Mouse (Mus musculus) spleen, adult 12 weeks (tissue): ENCODE results near the gene Tead2.
A peak's percentile ranks its signal among the peaks of the same experiment; 100 is the strongest.

Experiments used
- DNase-seq: peaks from one replicate; pipeline ENCODE4 v3.0.0; 2022; ENCODE audit warnings: low spot score

Gene Tead2

DNA sequence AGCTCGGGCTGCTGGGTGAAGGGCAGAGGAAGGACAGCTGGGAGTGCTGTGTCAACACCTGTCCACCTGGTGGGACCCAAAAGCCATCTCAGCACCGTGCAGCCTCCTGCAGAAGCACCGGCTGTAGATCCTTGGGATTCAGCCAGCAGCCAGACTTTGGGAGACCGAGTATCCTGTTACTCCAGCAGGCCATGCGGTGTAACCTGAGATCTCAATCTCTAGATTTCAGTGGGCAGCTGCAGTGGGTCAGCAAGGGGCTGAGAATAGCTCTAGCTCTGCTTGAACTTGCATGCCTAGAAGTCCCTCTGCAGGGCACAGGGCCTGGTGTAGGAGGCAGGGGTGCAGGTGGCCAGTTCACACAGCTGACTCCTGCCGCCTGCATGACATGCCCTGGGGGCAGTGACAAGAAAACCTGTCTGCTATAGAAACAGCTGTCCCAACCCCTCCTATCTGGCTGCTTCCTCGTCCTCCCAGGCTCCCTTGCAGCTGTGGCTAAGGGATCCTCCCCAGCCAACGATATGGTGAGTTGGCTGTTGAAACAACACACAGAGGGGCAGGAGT is 23.7 kb upstream of the Tead2 start:
- DNase-seq: no peak

DNA sequence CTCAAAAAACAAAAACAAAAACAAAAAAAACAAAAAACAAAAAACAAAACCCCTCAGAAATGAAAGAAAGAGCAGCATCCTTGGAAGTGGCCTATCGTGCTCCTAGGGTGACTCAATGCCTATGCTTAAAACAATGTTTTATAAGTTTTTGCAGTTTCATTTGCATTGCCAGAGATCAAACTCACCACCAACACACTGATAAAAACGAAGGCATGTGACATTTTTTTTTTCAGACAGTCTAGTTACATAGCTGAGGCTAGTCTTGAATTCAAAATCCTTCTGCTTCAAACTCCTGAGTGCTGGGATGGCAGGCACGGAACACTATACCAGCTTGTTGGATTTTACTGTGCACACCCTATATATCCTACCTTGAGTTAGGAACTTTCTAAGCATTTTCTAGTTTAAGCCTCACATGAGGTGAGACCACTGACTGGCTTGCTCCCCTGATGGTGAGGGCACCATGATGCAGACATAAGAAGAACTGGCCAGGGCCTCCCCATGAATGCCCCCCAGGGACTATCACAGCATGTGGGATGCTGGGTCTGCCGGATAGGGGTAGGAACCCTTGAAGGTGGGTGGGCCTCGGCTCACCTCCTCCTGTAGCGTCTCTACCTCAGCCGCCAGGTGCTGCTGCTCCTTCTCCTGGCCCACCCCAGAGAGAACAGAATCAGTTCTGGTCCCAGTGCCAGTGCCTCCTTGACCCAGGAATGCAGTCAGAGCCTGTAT is 22.8 kb upstream of the Tead2 start:
- DNase-seq: no peak

DNA sequence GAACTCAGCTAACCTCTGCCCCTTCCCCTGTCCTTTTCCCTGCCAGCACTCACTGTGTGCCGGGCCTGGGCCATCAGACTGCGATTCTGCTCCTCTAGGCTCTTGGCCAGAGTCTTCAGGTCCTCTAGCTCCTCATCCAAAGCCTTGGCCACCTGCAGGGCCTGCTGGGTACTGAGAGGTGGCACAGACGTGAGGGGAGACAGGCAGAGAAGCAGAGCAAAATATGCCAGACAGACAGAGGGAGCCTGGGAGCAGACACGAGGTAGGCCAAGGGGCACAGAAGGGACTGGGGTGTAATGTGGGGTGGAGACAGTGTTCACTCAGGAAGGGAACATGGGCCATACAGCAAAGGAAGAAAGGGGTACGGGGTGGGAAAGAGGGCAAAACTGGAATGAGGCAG is 22.1 kb upstream of the Tead2 start:
- no peak for DNase-seq

DNA sequence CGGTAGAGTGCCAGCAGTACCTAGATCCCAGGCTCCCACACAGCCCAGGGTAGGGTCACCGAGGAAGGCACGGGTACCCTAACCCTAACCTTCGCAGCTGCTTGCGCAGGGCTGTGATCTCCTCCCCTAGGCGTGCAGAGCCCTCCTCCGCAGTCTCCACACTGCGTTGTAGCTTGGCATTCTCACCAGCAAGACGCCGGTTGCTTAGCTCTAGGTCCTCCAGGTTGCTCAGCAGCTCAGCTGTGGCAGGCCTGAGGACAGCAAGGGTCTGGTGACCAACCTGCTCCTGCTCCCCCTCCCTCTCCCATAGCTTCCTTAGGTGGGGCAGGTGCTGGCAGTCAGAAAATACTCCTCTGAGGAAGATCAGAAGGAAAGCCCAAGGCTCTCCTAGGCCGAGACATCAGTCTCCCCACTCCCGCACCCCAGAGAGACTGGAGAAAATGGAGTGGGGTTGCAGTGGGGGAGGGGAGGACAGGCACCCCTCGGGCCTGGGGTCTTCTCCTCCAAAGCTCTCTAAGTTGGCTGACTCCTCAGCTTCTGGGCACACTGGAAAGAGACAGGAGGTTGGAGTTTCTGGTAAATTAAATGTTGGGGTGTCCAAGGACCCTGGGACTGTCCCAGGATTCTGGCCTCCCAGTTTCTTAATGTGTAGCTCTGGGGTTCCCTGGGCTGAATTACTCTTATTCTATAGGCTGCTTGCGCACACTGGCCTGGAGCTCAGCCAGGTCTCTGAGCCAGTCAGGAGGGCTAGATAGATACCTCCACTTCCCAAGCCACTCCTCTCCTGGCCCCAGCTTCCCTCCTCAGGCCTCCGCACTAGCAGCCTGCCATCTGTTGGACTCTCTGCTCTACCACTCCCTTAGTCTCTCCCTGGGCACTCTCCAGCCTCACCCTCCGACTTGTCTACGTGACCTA is 21.4 kb upstream of the Tead2 start:
- DNase-seq: no peak

DNA sequence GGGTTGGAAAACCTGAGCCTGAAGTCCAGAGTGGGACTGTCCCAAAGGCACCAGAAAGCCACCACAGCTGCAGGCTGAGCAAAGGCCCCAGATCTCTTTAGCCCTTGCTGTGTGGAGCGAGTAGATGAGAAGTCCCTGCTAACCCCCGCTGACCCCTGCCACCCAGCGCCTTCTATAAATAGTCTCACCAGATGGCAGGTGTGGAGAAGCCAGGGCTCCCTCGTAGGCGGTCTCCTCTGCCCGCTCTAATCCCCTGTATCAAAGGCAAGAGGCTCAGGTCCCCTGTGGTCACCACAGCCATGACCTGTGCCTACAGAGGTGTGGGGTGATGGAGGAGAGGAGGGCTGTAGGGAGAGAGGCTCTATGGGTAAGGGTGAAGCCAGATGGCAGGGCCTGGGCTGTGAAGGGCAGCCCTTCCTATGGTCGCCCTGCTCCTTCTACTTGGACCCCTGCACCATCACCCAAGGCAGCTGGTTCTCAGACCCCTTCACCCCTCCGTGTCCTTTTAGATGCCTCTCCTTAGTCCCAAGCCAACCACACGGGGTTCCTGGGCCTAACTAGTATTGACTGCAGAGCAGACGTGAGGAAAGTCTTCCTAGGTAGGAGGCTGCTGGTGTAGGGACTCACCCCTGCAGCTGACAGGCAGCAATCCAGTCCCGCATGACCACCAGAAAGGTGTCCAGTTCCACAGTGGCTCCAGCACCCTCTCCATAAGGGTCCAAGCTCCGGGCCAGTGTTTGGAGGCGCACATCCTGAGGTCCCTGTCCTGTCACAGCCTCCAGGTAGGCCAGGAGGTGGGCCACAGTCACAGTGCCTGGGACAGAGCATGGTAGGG is 20.0 kb upstream of the Tead2 start:
- DNase-seq: no peak

DNA sequence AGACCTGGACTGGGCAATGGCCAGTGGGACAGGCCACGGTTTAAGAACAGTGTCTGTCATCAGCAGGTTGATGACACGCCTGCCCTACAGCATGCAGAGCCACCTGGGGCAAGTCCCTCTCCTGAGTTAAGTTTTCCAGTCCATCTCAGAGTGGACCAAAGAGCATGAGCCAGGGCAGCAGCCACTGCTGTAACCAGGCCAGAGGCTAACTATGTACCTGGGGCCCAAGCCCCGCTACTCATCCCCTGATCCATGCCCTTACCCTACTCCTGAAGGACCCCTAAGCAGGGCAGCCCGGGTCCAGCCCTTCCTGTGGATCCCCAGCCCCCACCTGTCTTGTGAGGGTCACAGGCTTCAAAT is 19.4 kb upstream of the Tead2 start:
- no peak for DNase-seq

DNA sequence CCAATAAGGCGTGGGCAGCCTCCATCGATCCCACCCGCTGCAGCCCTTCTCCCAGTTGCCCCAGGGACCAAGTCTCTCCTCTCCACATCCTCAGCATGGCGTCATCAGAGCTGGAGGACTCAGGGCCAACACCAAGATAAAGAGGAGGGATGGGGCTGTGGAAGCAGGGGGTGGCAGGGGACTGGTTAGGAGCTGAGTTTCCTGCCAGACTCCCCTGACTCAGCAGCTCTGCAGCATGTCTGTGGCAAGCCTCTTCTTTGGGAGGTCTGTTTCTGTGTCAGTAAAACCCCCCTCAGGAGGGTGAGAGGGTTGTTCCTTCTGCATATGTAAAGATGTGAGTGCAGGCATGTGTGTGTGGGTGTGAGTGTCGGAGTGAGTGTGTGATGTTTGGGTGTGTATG is 18.6 kb upstream of the Tead2 start:
- DNase-seq: no peak

DNA sequence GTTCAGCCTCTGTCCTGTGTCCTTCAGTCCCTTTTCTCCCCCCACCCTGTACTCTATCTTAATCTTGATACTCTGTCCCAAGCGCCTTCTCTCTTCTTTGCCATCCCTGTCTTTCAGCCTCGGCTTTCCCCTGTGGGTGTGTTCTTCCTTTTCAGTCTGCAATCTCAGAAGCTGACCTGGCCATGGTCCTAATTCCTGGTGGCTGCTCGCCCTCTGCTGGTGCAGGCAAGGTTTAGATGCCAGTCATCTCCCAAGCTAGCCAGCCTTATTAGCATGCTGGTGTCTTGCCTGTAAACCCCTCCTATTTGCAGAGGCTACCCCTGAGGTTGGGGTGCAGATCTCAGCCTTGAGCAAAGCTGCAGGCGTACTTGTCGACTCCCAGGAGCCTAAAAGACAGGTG is 17.1 kb upstream of the Tead2 start:
- DNase-seq: no peak

DNA sequence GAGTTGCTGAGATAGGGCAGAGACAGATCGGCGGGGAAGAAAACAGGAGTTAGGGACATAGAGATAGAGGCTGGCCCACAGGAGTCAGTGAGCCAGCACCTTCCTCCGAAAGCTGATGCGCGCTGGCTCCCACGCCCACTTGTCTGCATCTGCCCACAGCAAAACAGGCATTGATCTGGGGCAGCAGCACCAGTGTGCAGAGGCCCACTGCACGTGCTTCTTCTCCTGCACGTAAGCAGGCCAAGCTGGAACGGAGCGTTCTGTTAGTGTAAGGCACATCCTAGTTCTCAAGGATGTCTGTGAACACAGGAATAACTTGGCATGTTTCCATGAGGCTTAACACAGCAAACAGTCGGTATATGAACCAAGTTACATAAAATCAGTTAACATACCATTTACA is 16.6 kb upstream of the Tead2 start:
- no peak for DNase-seq

DNA sequence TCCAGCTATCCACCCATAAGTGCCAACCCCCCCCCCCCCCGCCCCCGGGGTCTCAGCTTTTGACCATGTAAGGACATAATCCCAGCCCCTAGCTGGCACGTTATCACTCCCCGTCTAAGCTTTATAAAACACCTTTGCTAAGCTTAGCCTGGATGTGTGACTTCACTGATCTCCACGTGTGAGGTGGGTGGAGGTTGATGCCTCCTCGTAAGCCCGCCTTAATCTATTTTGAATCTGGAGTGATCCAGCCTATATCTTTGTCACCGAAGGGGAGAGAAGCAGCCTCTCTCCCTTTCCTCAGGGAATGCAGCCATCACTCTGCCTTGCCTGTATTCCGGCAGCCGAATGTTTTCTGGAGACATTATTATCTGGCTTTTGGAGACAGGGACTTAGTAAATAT is 12.9 kb upstream of the Tead2 start:
- DNase-seq: no peak

DNA sequence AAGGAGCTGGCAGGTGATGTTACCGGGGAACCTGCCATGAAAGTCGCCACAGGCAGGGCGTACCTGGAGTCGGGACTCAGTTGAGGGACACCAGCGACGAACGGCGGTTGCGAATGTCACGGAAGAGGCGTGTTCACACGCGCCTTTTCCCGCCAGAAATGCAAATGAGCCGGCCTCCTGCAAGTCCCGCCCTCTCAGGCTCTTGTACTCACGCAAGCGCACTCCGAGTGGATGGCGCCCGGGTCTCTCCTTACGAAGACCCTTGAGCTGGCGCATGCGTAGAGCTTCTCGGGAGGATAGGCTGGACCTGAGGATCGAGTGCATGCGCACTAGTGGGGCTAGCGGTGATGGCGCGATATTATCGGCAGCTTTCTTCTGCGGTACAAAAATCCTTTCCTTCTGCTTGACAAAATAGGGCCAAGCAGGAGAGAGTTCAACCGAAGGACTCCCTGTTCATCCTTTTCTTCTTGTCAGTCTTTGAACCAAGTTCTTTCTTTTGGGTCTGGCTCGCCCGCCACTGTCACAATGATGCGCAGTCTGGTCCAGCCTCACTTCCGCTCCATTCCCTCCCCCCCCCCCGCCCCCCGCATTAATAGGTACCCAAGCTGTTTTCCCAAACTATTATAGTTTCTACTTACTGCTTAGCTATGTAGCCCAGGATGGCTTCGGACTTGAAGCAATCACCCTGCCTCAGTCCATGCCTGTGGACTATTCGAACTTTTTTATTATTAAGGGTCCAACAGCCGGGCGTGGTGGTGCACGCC is 11.0 kb upstream of the Tead2 start, which contains the start of gene Ccdc155:
Gene Ccdc155, minus strand, starts transcription at position 513 of the 764 bp plus-strand sequence.
- peak; percentile 73 for DNase-seq

DNA sequence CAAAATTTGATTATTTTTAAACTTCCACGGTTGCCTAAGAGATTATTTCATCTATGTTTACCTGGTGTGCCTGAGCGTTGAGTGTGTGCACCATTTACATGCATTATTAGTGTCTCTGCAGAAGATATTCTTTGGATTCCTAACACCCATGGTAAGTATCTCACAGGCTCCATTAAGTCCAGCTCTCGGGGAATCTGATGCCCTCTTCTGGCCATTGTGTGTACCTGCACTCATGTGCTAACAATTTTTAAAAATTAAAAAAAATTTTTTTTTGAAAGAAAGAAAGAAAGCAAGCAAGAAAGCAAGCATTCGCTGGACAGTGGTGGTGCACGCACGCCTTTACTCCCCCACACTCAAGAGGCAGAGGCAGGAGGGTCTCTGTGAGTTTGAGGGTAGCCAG is 7.3 kb upstream of the Tead2 start:
- DNase-seq: no peak

DNA sequence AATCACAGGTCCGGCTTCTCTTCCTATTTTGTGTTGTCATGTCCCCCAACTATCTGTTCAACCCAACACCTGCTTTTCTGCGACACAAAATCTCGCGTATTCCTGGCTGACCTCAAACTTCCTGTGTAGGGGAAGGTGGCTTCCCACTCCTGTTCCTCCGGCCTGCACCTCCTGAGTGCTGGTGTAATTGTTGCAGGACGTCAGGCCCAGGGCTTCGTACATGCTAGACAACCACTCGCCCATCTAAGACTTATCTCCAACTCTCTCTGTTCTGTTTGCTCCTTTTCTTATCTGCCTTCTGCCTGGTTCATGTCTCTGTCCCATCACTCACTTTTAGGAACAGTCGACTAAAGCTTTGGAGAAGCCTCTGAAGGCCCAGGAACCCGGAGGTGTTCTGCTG is 4.5 kb upstream of the Tead2 start:
- no peak for DNase-seq

DNA sequence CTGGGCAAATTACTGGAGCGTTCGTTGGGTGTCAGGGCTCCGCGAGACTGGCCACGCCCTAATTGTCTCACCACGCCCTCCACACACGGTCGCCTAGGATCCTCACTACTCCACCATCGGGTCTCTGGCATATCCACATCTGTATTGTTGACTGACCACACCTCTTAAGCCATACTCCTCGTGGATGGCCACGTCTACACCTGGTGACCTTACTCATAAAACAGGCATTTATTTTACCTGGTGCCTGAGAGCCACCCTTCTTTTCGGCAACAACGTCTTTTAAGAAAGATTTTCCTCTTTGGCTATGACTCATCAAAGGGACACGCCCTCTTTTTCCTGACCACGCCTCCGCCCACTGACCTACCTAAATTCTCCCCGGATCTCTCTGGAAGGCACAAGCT is 3.7 kb upstream of the Tead2 start, which contains the start of gene Dkkl1:
Gene Dkkl1, minus strand, starts transcription at position 297 of the 401 bp plus-strand sequence.
- DNase-seq: peak; percentile 26

DNA sequence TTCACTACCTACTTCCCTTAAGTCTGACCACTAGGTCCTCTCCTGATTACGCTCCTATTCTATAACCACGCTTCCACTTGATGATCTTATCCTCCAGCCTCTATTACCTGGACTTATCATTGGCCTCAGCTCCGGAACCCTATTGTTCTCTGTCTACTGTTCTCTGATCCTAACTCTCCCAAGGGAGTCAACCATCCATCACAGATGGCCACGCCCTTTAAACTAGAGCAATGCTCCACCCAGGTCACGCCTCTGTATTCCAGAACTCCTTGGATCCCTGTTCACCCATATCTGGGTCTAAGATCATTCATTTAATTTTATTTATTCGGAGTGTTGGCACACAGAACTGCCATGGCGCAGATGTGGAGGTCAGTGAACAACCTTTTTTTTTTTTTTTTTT is 3.2 kb upstream of the Tead2 start:
- no peak for DNase-seq

DNA sequence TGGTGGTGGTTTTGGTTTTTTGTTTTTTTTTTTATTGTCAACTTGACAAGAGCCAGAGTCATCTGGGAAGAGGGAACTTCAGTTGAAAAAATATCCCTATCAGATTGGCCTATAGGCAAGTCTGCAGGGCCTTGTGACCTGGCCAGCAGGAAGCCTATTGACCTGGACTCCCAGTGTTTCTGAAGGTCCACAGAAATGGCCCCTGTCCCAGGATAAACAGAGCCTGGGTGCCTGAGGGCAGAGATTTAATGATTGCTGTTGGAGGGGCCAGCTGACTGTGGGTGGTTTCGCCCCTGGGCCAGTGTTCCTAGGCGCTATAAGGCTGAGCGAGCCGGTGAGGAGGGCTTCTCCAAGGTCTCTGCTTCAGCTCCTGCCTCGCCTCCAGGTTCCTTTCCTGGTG is 1.8 kb upstream of the Tead2 start:
- DNase-seq: no peak

DNA sequence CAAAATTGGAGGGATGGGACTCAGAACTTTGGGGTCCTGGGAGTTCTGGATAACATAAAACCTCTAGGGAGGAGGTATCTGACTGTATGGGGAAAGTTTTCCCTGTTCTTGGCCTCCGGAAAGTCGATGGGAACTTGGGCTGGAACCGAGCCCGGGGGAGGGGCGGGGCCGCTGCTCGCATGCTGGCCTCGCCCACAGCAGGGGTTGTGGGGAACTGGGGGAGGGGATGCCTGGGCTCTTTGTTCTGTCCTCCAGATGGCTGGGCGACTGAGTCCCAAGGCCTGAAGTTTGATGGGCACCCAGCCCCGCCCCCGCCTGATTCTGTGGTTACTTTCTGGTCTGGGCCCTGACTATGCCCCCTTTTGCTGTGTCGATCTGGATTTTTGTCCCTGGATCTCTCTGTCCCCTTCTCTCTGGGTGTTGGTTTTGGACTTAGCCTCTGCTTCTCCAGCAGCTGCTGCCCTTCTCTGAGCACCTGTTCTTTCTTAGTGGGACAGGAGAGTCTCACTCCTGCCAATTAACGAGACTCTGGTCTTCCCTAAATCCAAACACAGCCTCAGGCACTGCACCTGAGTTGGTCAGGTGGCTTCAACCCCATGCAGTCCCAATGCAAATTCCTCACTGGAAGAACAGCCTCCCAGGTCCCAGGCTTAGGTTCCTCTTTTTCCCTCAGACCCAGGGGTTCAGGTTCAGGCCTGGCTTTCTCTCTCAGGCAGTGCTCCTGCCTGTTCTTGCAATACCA is 1.1 kb downstream of the Tead2 start:
- no peak for DNase-seq

DNA sequence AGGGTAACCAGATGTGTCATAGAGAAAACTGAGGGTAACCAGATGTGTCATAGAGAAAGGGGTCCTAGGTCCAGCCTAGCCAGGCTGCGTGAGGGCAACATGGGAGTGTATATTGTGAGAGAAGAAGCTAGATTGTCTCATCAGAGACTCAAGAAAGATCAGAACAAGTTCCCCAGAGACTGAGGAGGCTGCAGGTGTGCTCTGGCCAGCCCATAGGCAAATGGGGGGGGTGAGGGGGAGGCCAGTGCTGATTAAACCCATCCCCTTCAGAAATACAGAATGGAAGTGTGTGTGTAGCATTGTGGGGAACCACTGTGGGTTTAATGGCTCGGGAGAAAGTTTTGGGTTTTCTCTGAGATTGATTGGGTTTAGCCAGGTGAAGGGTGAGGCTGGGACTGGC is 6.1 kb downstream of the Tead2 start:
- DNase-seq: no peak

DNA sequence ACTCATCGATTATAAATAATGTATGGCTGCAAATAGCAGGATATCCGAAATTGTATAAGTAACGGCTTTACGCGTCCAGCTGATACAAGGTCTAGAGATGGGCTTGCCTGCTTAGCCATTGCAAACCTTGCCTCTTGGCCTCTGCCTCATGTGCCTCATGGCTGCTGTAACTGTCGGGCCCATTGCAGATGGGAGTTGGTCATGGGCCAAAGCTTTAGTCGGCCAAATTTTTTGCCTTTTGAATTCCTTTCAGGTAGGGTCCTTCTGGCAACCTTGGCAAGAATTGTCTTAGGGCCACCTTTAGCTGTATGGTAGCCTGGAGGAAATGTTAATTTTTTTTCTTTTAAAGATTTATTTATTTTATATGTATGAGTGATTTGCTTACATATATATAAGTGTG is 9.3 kb downstream of the Tead2 start:
- DNase-seq: no peak

DNA sequence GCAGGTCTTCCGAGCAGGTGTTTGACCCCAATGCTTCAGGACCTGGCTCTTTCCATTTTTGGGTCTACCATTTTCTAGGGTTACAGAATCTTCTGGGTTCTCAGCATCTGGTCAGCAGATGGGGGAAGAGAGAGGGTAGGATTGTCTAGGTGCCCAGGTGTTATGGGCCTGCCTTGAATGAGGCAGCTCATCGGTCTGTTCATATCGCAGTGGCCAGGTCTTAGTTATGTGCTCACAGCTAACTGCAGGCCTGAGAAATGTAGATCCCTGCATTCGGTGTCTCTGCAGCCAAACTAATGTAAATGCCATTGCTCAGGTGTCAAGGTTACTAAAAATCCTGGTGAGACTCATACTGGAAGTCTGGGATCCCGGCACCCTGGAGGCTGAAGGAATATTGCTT is 10.9 kb downstream of the Tead2 start:
- DNase-seq: no peak

DNA sequence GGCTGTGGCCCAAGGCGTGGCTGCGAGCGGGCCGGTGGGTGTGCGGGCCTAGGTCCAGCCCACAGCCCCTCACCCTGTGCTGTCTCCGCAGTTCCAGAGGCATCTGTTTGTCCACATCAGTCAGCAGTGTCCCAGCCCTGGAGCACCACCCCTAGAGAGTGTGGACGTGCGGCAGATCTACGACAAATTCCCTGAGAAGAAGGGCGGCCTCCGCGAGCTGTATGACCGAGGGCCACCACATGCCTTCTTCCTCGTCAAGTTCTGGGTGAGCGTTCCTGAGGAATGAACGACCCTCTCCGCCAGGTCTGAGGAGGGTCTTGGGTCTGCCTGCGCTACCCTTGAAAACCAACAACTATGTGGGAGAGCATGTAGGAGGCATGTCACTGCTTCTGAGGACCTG is 13.0 kb downstream of the Tead2 start:
- DNase-seq: no peak
